Mouse (Mus musculus): ENCODE results near the gene Tmub2. TPM values are rescaled to one million over a fixed set of nuclear protein-coding genes. Genes with fewer than 3 reads are reported as not detected.

Gene Tmub2
- total and polyA plus RNA-seq, 2 experiments, result 18.1 to 34.2 TPM

DNA sequence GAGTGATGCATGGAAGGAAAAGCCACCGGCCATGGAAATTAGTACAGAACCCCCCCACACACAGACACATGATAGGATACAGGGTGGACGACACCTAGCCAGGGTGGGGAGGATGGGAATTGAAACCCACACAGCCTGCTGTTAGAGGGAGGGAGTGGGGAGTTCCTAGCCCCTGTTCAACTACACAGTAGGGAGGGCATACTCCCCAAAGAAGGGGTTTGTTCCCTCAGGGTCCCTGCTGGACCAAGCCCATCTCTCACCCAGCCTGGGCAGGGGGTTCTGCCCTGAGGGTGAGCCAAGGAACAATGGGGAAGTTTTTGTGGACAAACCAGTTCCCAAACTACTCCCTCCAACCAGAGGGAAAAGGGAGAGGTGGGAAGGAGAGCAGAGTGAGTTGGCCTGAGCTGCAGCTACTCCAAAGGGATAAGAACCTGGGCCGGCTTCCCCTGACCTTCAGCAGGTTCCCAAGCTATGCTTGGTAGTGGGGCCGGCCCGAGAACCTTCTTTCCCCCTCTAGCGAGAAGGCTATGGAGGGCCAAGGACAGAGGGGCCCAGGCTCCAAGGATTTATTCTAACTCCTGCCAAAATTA is 4.9 kb downstream of the Tmub2 start:
- DNase-seq (ENCODE audit: extremely low read depth, low read depth, low spot score), result no peak
- H3K36me3 ChIP-seq (ENCODE audit: control insufficient read depth, insufficient read depth, low read length), result peaks cover 12% of the 10 kb centered on the region
- TF ChIP-seq CTCF (IDR thresholded peaks at IDR 0.05; ENCODE audit: low read depth, low read length), result no peak
- TF ChIP-seq POLR2A (IDR thresholded peaks at IDR 0.05; ENCODE audit: extremely low read depth, insufficient read depth, low read length), result no peak
- no peak overlapping the region for H3K4me3 ChIP-seq (ENCODE audit: insufficient read depth, low read depth, low read length)
- H3K27ac ChIP-seq (replicated peaks; ENCODE audit: insufficient read depth, low read depth, low read length), result no peak overlapping the region
- H3K27me3 ChIP-seq (ENCODE audit: control insufficient read depth, insufficient read depth, low read length), result no peaks in the 10 kb centered on the region
- WGBS, result 81% methylated on average over 6 of the region's 6 CpGs
- peaks cover 3% of the 10 kb centered on the region; the same call in 1 of the 2 replicates for H3K4me1 ChIP-seq (ENCODE audit: control insufficient read depth, insufficient read depth, low read length)
- peaks cover 4% of the 10 kb centered on the region; the same call in 1 of the 2 replicates for H3K79me2 ChIP-seq (ENCODE audit: control insufficient read depth, insufficient read depth, low read length)
- H3K9ac ChIP-seq (ENCODE audit: low read depth, low read length), result no peak overlapping the region

DNA sequence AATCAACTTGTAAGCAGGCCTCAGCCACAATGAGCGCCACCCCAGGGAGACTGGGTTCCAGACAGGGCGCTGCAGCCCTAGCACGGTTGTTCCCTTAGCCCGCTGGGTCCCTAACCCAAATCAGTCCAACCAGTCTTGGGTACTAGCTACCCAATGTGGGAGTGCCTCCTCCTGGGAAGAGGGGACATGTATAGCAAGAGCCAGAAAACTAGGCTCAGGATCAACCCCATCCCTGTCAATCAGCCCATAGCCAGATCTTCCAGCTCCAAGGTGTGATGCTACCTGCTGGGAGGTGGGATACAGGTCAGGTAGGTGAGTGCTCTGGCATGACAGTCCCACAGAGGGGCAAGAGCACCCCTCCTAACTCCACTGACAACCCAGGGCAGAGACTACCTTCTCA is 5.4 kb downstream of the Tmub2 start:
- no peaks in the 10 kb centered on the region for H3K27me3 ChIP-seq (ENCODE audit: control insufficient read depth, insufficient read depth, low read length)

DNA sequence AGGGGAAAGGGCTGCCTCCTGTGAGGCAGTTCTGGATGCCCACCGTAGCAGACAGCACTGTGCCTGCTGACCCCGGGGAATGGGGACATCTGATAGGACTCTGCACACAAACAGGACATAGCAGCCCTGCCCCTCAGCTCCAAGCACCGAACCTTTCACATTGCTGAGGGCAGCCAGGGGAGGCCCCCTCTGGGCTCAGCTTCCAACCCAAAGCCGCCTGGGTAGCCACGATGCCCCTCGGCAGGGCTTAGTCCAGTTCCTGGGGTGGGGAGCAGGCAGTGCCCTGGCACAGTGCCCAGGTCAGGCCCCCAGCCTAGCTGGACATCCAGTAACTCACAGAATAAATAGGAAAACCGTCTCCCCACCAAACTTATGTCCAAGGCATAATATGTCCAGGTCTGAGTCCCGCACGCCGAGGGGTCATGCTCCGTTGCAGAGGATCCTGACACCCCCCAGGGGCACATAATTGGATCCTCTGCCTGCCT is 6.4 kb downstream of the Tmub2 start:
- Histone ChIP-seq H3K9ac (ENCODE audit: low read depth, low read length) (no peak overlapping the region), H3K27me3 (ENCODE audit: control insufficient read depth, insufficient read depth, low read length) (no peaks in the 10 kb centered on the region), H3K36me3 (ENCODE audit: control insufficient read depth, insufficient read depth, low read length) (peaks cover 12% of the 10 kb centered on the region), H3K27ac (replicated peaks; ENCODE audit: insufficient read depth, low read depth, low read length) (no peak overlapping the region), H3K79me2 (ENCODE audit: control insufficient read depth, insufficient read depth, low read length) (peaks cover 16% of the 10 kb centered on the region; the same call in 1 of the 2 replicates), H3K4me1 (ENCODE audit: control insufficient read depth, insufficient read depth, low read length) (peaks cover 10% of the 10 kb centered on the region), H3K4me3 (ENCODE audit: insufficient read depth, low read depth, low read length) (no peak overlapping the region)
- TF ChIP-seq CTCF (IDR thresholded peaks at IDR 0.05; ENCODE audit: low read depth, low read length), result no peak
- no peak for TF ChIP-seq POLR2A (IDR thresholded peaks at IDR 0.05; ENCODE audit: extremely low read depth, insufficient read depth, low read length)
- DNase-seq (ENCODE audit: extremely low read depth, low read depth, low spot score), result no peak
- WGBS, result 85% methylated on average over 11 of the region's 11 CpGs

More for the DNA sequence above, 5.4 kb downstream of the Tmub2 start:
- Histone ChIP-seq H3K4me3 (ENCODE audit: insufficient read depth, low read depth, low read length) (no peak overlapping the region), H3K27ac (replicated peaks; ENCODE audit: insufficient read depth, low read depth, low read length) (no peak overlapping the region), H3K79me2 (ENCODE audit: control insufficient read depth, insufficient read depth, low read length) (peaks cover 7% of the 10 kb centered on the region; the same call in 1 of the 2 replicates), H3K4me1 (ENCODE audit: control insufficient read depth, insufficient read depth, low read length) (peaks cover 7% of the 10 kb centered on the region), H3K36me3 (ENCODE audit: control insufficient read depth, insufficient read depth, low read length) (peaks cover 12% of the 10 kb centered on the region), H3K9ac (ENCODE audit: low read depth, low read length) (no peak overlapping the region)
- 85% methylated on average over 4 of the region's 4 CpGs for WGBS
- no peak for DNase-seq (ENCODE audit: extremely low read depth, low read depth, low spot score)
- no peak for TF ChIP-seq POLR2A (IDR thresholded peaks at IDR 0.05; ENCODE audit: extremely low read depth, insufficient read depth, low read length)
- no peak for TF ChIP-seq CTCF (IDR thresholded peaks at IDR 0.05; ENCODE audit: low read depth, low read length)

GRCm38 (mm10) chr11:102293971-102294370 is 9.2 kb downstream of the Tmub2 start:
- Histone ChIP-seq H3K79me2 (ENCODE audit: control insufficient read depth, insufficient read depth, low read length) (peaks cover 16% of the 10 kb centered on the region; the same call in 1 of the 2 replicates), H3K36me3 (ENCODE audit: control insufficient read depth, insufficient read depth, low read length) (peaks cover 12% of the 10 kb centered on the region), H3K9ac (ENCODE audit: low read depth, low read length) (no peak overlapping the region), H3K4me3 (ENCODE audit: insufficient read depth, low read depth, low read length) (no peak overlapping the region), H3K27ac (replicated peaks; ENCODE audit: insufficient read depth, low read depth, low read length) (no peak overlapping the region), H3K4me1 (ENCODE audit: control insufficient read depth, insufficient read depth, low read length) (peaks cover 14% of the 10 kb centered on the region), H3K27me3 (ENCODE audit: control insufficient read depth, insufficient read depth, low read length) (no peaks in the 10 kb centered on the region)
- 94% methylated on average over 13 of the region's 13 CpGs for WGBS
- no peak for DNase-seq (ENCODE audit: extremely low read depth, low read depth, low spot score)
- TF ChIP-seq CTCF (IDR thresholded peaks at IDR 0.05; ENCODE audit: low read depth, low read length), result no peak
- TF ChIP-seq POLR2A (IDR thresholded peaks at IDR 0.05; ENCODE audit: extremely low read depth, insufficient read depth, low read length), result no peak

GRCm38 (mm10) chr11:102294416-102294815 is 9.7 kb downstream of the Tmub2 start:
- H3K79me2 ChIP-seq (ENCODE audit: control insufficient read depth, insufficient read depth, low read length), result peaks cover 16% of the 10 kb centered on the region; the same call in 1 of the 2 replicates
- H3K4me3 ChIP-seq (ENCODE audit: insufficient read depth, low read depth, low read length), result no peak overlapping the region
- TF ChIP-seq POLR2A (IDR thresholded peaks at IDR 0.05; ENCODE audit: extremely low read depth, insufficient read depth, low read length), result no peak
- TF ChIP-seq CTCF (IDR thresholded peaks at IDR 0.05; ENCODE audit: low read depth, low read length), result no peak
- H3K27me3 ChIP-seq (ENCODE audit: control insufficient read depth, insufficient read depth, low read length), result no peaks in the 10 kb centered on the region
- WGBS, result 86% methylated on average over 5 of the region's 5 CpGs
- no peak overlapping the region for H3K9ac ChIP-seq (ENCODE audit: low read depth, low read length)
- no peak overlapping the region for H3K27ac ChIP-seq (replicated peaks; ENCODE audit: insufficient read depth, low read depth, low read length)
- DNase-seq (ENCODE audit: extremely low read depth, low read depth, low spot score), result no peak
- peaks cover 12% of the 10 kb centered on the region for H3K36me3 ChIP-seq (ENCODE audit: control insufficient read depth, insufficient read depth, low read length)
- peaks cover 14% of the 10 kb centered on the region for H3K4me1 ChIP-seq (ENCODE audit: control insufficient read depth, insufficient read depth, low read length)
